24 mouse cellular contexts compared by ENCODE assay signal in the genomic region with DNA sequence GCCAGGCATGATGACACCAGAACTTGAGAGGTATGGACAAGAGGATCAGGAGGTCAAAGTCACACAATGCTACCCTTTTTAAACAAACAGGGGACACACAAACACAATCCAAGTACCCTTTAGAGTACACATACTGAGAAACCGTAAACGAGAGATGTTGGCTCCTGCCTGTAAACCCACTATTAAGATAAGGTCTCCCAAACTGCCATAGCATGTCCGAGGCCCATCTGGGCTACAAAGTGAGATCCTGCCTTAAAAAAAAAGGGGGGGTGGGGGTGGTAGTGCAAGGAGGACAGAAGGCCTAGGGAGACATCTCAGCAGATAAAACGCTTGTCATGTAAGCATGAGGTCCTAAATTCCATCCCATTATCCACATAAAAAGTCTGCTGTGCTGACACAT. TPM values are rescaled to one million over a fixed set of nuclear protein-coding genes. Genes with fewer than 3 reads are reported as not detected.
DNase-seq lines count a peak whose midpoint lies in the region; ATAC-seq lines count a peak whose summit lies in the region.
"Had no signal": no experiment of that assay in that cellular context is flagged by ENCODE, and none has a peak within 500 bp of the region (broad histone marks: within the 10 kb centered on the region; RNA-seq: fewer than 3 reads in every experiment).

No protein-coding gene starts in this region.

- no peaks in the 10 kb centered on the region for H3K27me3 ChIP-seq in liver, embryonic 12.5 days (replicated peaks)
- no peaks in the 10 kb centered on the region for H3K27me3 ChIP-seq in liver, embryonic 15.5 days
- H3K27me3 ChIP-seq in kidney, embryonic 16.5 days (ENCODE audit: insufficient read depth, low read length) = no peaks in the 10 kb centered on the region
- H3K27me3 ChIP-seq: embryonic facial prominence, embryonic 12.5 days; embryonic facial prominence, embryonic 15.5 days; forebrain, embryonic 13.5 days; hindbrain, embryonic 13.5 days had no signal

- ATAC-seq in erythroblast, adult 5-6 weeks (replicated peaks; ENCODE audit: low FRiP score, poor library complexity, severe bottlenecking) = 0 out of 2 replicates have a peak, but pooled peaks have one; percentile 17
- 0 out of 2 replicates have a peak, but pooled peaks have one; percentile 44 for ATAC-seq in liver, embryonic 12.5 days
- no peak for ATAC-seq in liver, embryonic 15.5 days (ENCODE audit: insufficient read depth)
- peak; percentile 52 for ATAC-seq in megakaryocyte progenitor cell, adult 5-6 weeks (replicated peaks; ENCODE audit: poor library complexity)
- no peak for ATAC-seq in kidney, embryonic 16.5 days (ENCODE audit: low FRiP score, low TSS enrichment)
- ATAC-seq: CD4-positive, CD25-positive, alpha-beta regulatory T cell, adult 4 months; forebrain, embryonic 13.5 days; forebrain, embryonic 16.5 days; hindbrain, embryonic 16.5 days had no signal

- H3K4me2 ChIP-seq in liver, embryonic 12.5 days = peak overlapping the region; percentile 40
- peak overlapping the region; percentile 34 for H3K4me2 ChIP-seq in liver, embryonic 15.5 days
- no peak overlapping the region for H3K4me2 ChIP-seq in kidney, embryonic 16.5 days (replicated peaks; ENCODE audit: low read depth, low read length)
- H3K4me2 ChIP-seq: embryonic facial prominence, embryonic 12.5 days; embryonic facial prominence, embryonic 15.5 days; forebrain, embryonic 13.5 days; heart, embryonic 11.5 days; hindbrain, embryonic 13.5 days had no signal

- no peak for DNase-seq in adrenal gland, adult 18-20 months (ENCODE audit: low spot score in 2 of 2)
- no peak for DNase-seq in adrenal gland, postnatal 14 days
- DNase-seq: adrenal gland, adult 8-10 months; adrenal gland, postnatal 36 days; cerebellum, adult 18-20 months; cerebellum, adult 9-10 months; cerebellum, postnatal 25 days; gastrocnemius, postnatal 10 days; gastrocnemius, postnatal 36 days had no signal

- no peaks in the 10 kb centered on the region for H3K9me3 ChIP-seq in liver, embryonic 12.5 days (replicated peaks)
- no peaks in the 10 kb centered on the region for H3K9me3 ChIP-seq in liver, embryonic 15.5 days (replicated peaks)
- H3K9me3 ChIP-seq in kidney, embryonic 16.5 days (ENCODE audit: low read length) = no peaks in the 10 kb centered on the region
- H3K9me3 ChIP-seq: embryonic facial prominence, embryonic 12.5 days; embryonic facial prominence, embryonic 15.5 days; forebrain, embryonic 13.5 days; hindbrain, embryonic 10.5 days; hindbrain, embryonic 13.5 days had no signal

- 38% methylated on average over 4 of the region's 4 CpGs for WGBS in liver, embryonic 12.5 days (ENCODE audit: insufficient replicate concordance)
- 31% methylated on average over 4 of the region's 4 CpGs for WGBS in liver, embryonic 15.5 days (ENCODE audit: insufficient replicate concordance)
- 88% methylated on average over 4 of the region's 4 CpGs for WGBS in kidney, embryonic 16.5 days

- peaks cover 38% of the 10 kb centered on the region for H3K36me3 ChIP-seq in liver, embryonic 12.5 days
- peaks cover 33% of the 10 kb centered on the region for H3K36me3 ChIP-seq in liver, embryonic 15.5 days (replicated peaks)
- H3K36me3 ChIP-seq in kidney, embryonic 16.5 days (ENCODE audit: insufficient read depth, low read length) = peaks cover 3% of the 10 kb centered on the region; the same call in 1 of the 2 replicates

- no peak overlapping the region for H3K4me3 ChIP-seq in liver, embryonic 12.5 days
- 0 out of 2 replicates have a peak overlapping the region, but pooled peaks have one; percentile 2 for H3K4me3 ChIP-seq in liver, embryonic 15.5 days (replicated peaks)
- no peak overlapping the region for H3K4me3 ChIP-seq in kidney, embryonic 16.5 days (ENCODE audit: low read length)
- H3K4me3 ChIP-seq: embryonic facial prominence, embryonic 12.5 days; embryonic facial prominence, embryonic 15.5 days; erythroblast, embryonic 14.5 days; forebrain, embryonic 13.5 days; hindbrain, embryonic 10.5 days; hindbrain, embryonic 13.5 days had no signal

- peak overlapping the region; percentile 18 for H3K9ac ChIP-seq in liver, embryonic 12.5 days
- peak overlapping the region; percentile 9; the same call in 1 of the 2 replicates for H3K9ac ChIP-seq in liver, embryonic 15.5 days
- H3K9ac ChIP-seq in kidney, embryonic 16.5 days (replicated peaks; ENCODE audit: low read length) = no peak overlapping the region
- H3K9ac ChIP-seq: embryonic facial prominence, embryonic 12.5 days; embryonic facial prominence, embryonic 15.5 days; forebrain, embryonic 13.5 days; hindbrain, embryonic 13.5 days had no signal

- H3K4me1 ChIP-seq in liver, embryonic 12.5 days = peaks cover 64% of the 10 kb centered on the region
- H3K4me1 ChIP-seq in liver, embryonic 15.5 days (replicated peaks) = peaks cover 65% of the 10 kb centered on the region
- peaks cover 3% of the 10 kb centered on the region; the same call in 1 of the 2 replicates for H3K4me1 ChIP-seq in kidney, embryonic 16.5 days (ENCODE audit: insufficient read depth, low read length)

- H3K27ac ChIP-seq in liver, embryonic 12.5 days = peak overlapping the region; percentile 69
- peak overlapping the region; percentile 34 for H3K27ac ChIP-seq in liver, embryonic 15.5 days (replicated peaks)
- H3K27ac ChIP-seq in kidney, embryonic 16.5 days (ENCODE audit: low read length) = no peak overlapping the region
- H3K27ac ChIP-seq: embryonic facial prominence, embryonic 12.5 days; embryonic facial prominence, embryonic 15.5 days; forebrain, embryonic 13.5 days; hindbrain, embryonic 10.5 days; hindbrain, embryonic 13.5 days had no signal

RNA-seq across cellular contexts. Expression of a gene that starts 6.6 kb away (rescaled TPM):
- total RNA-seq in erythroblast, adult 5-6 weeks (2015; ENCODE audit: low replicate concordance) = 308 and 329 TPM in 2 replicates
- 761 and 1,292 TPM in 2 replicates for total RNA-seq in erythroblast, adult 5-6 weeks (2017; ENCODE audit: low replicate concordance)
- 87.3 and 93.7 TPM in 2 replicates for polyA plus RNA-seq in liver, embryonic 12.5 days (2016; fragmentation: Nextera tagmentation; extraction: Ambion mirVana)
- 79.9 and 89.4 TPM in 2 replicates for polyA plus RNA-seq in liver, embryonic 15.5 days (2015; fragmentation: Nextera tagmentation; extraction: Ambion mirVana)
- total RNA-seq in megakaryocyte progenitor cell, adult 5-6 weeks (2015) = 45.4 and 56.7 TPM in 2 replicates
- 73.4 and 83.3 TPM in 2 replicates for total RNA-seq in megakaryocyte progenitor cell, adult 5-6 weeks (2017)
- 10 to 100 TPM; 51.6 to 66.8 TPM for total RNA-seq in adrenal gland, adult 18-20 months (2021)
- 55.5 and 58.2 TPM in 2 replicates for total RNA-seq in adrenal gland, postnatal 14 days (2021)
- 76.3 and 89.8 TPM in 2 replicates for polyA plus RNA-seq in kidney, embryonic 16.5 days (2015; fragmentation: Nextera tagmentation; extraction: Ambion mirVana)

RNA-seq across cellular contexts. Expression of a gene that starts 23.3 kb away (rescaled TPM):
- 229 and 240 TPM in 2 replicates for total RNA-seq in erythroblast, adult 5-6 weeks (2015; ENCODE audit: low replicate concordance)
- total RNA-seq in erythroblast, adult 5-6 weeks (2017; ENCODE audit: low replicate concordance) = 904 and 907 TPM in 2 replicates
- polyA plus RNA-seq in liver, embryonic 12.5 days (2016; fragmentation: Nextera tagmentation; extraction: Ambion mirVana) = 656 and 672 TPM in 2 replicates
- polyA plus RNA-seq in liver, embryonic 15.5 days (2015; fragmentation: Nextera tagmentation; extraction: Ambion mirVana) = 509 TPM in 2 replicates
- total RNA-seq in megakaryocyte progenitor cell, adult 5-6 weeks (2015) = 536 and 641 TPM in 2 replicates
- 1,697 and 1,773 TPM in 2 replicates for total RNA-seq in megakaryocyte progenitor cell, adult 5-6 weeks (2017)
- 100 to 1,000 TPM; 686 to 689 TPM for total RNA-seq in adrenal gland, adult 18-20 months (2021)
- total RNA-seq in adrenal gland, postnatal 14 days (2021) = 552 and 555 TPM in 2 replicates
- polyA plus RNA-seq in kidney, embryonic 16.5 days (2015; fragmentation: Nextera tagmentation; extraction: Ambion mirVana) = 983 and 1,090 TPM in 2 replicates

RNA-seq across cellular contexts. Expression of a gene that starts 51.2 kb away (rescaled TPM):
- 1.2 and 7.1 TPM in 2 replicates for total RNA-seq in erythroblast, adult 5-6 weeks (2015; ENCODE audit: low replicate concordance)
- 10.1 and 10.2 TPM in 2 replicates for total RNA-seq in erythroblast, adult 5-6 weeks (2017; ENCODE audit: low replicate concordance)
- 32.5 and 33.2 TPM in 2 replicates for polyA plus RNA-seq in liver, embryonic 12.5 days (2016; fragmentation: Nextera tagmentation; extraction: Ambion mirVana)
- polyA plus RNA-seq in liver, embryonic 15.5 days (2015; fragmentation: Nextera tagmentation; extraction: Ambion mirVana) = 20.1 and 22.3 TPM in 2 replicates
- total RNA-seq in megakaryocyte progenitor cell, adult 5-6 weeks (2015) = 18.1 and 21.7 TPM in 2 replicates
- 40.4 and 52.7 TPM in 2 replicates for total RNA-seq in megakaryocyte progenitor cell, adult 5-6 weeks (2017)
- total RNA-seq in adrenal gland, adult 18-20 months (2021) = 10 to 100 TPM; 23.9 to 26.7 TPM
- 24.8 and 29.7 TPM in 2 replicates for total RNA-seq in adrenal gland, postnatal 14 days (2021)
- polyA plus RNA-seq in kidney, embryonic 16.5 days (2015; fragmentation: Nextera tagmentation; extraction: Ambion mirVana) = 38.9 and 39.0 TPM in 2 replicates

Comparison
In these comparisons a context has a peak if more than half of its experiments do, and no peak if none do; other contexts are left out.
1. ATAC-seq: peak in erythroblast, adult 5-6 weeks (single experiment), liver, embryonic 12.5 days (single experiment) and megakaryocyte progenitor cell, adult 5-6 weeks (single experiment); none in liver, embryonic 15.5 days (single experiment) and kidney, embryonic 16.5 days (single experiment).